In genomic region chr8:85391438-85391837, GRCm38 (mm10) we compare ENCODE assay signal across 24 mouse cellular contexts. TPM values are rescaled to one million over a fixed set of nuclear protein-coding genes. Genes with fewer than 3 reads are reported as not detected.
DNase-seq lines count a peak whose midpoint lies in the region; ATAC-seq and TF ChIP-seq lines count a peak whose summit lies in the region.
"Had no signal": no experiment of that assay in that cellular context is flagged by ENCODE, and none has a peak within 500 bp of the region (broad histone marks: within the 10 kb centered on the region; RNA-seq: fewer than 3 reads in every experiment).

No protein-coding gene starts in this region.

- no peak overlapping the region for H3K9ac ChIP-seq in liver, embryonic 13.5 days
- no peak overlapping the region for H3K9ac ChIP-seq in liver, embryonic 16.5 days (ENCODE audit: low read depth, low read length)
- no peak overlapping the region for H3K9ac ChIP-seq in intestine, embryonic 15.5 days
- H3K9ac ChIP-seq: embryonic facial prominence, embryonic 13.5 days; embryonic facial prominence, embryonic 15.5 days; forebrain, embryonic 12.5 days; forebrain, embryonic 15.5 days had no signal

- H3K27ac ChIP-seq in liver, embryonic 13.5 days: peak overlapping the region; percentile 42; the same call in 1 of the 2 replicates
- no peak overlapping the region for H3K27ac ChIP-seq in liver, embryonic 16.5 days (ENCODE audit: low read length)
- no peak overlapping the region for H3K27ac ChIP-seq in left cerebral cortex, adult 2 months
- H3K27ac ChIP-seq in intestine, embryonic 15.5 days: no peak overlapping the region
- H3K27ac ChIP-seq: embryonic facial prominence, embryonic 13.5 days; embryonic facial prominence, embryonic 15.5 days; forebrain, embryonic 10.5 days; forebrain, embryonic 12.5 days; forebrain, embryonic 15.5 days had no signal

- H3K4me2 ChIP-seq in liver, embryonic 13.5 days: no peak overlapping the region
- H3K4me2 ChIP-seq in liver, embryonic 16.5 days (ENCODE audit: low read depth, low read length): no peak overlapping the region
- H3K4me2 ChIP-seq in intestine, embryonic 15.5 days (replicated peaks): no peak overlapping the region
- H3K4me2 ChIP-seq: embryonic facial prominence, embryonic 13.5 days; embryonic facial prominence, embryonic 15.5 days; forebrain, embryonic 12.5 days; forebrain, embryonic 15.5 days had no signal

- H3K4me1 ChIP-seq in liver, embryonic 13.5 days (replicated peaks): peaks cover 49% of the 10 kb centered on the region
- H3K4me1 ChIP-seq in liver, embryonic 16.5 days (ENCODE audit: control insufficient read depth, low read depth, low read length): peaks cover 29% of the 10 kb centered on the region
- H3K4me1 ChIP-seq in intestine, embryonic 15.5 days (replicated peaks): no peaks in the 10 kb centered on the region
- H3K4me1 ChIP-seq: embryonic facial prominence, embryonic 13.5 days; embryonic facial prominence, embryonic 15.5 days; forebrain, embryonic 10.5 days; forebrain, embryonic 12.5 days; forebrain, embryonic 15.5 days had no signal

- H3K4me3 ChIP-seq in liver, embryonic 13.5 days (replicated peaks): no peak overlapping the region
- no peak overlapping the region for H3K4me3 ChIP-seq in liver, embryonic 16.5 days (ENCODE audit: low read depth, low read length)
- H3K4me3 ChIP-seq in left cerebral cortex, adult 2 months: no peak overlapping the region
- no peak overlapping the region for H3K4me3 ChIP-seq in intestine, embryonic 15.5 days (replicated peaks)
- H3K4me3 ChIP-seq: embryonic facial prominence, embryonic 13.5 days; embryonic facial prominence, embryonic 15.5 days; erythroblast, embryonic 14.5 days; forebrain, embryonic 10.5 days; forebrain, embryonic 12.5 days; forebrain, embryonic 15.5 days had no signal

- H3K9me3 ChIP-seq in liver, embryonic 13.5 days (replicated peaks): no peaks in the 10 kb centered on the region
- H3K9me3 ChIP-seq in liver, embryonic 16.5 days (replicated peaks; ENCODE audit: control insufficient read depth, low read length): no peaks in the 10 kb centered on the region
- no peaks in the 10 kb centered on the region for H3K9me3 ChIP-seq in intestine, embryonic 15.5 days
- H3K9me3 ChIP-seq: embryonic facial prominence, embryonic 13.5 days; embryonic facial prominence, embryonic 15.5 days; forebrain, embryonic 10.5 days; forebrain, embryonic 12.5 days; forebrain, embryonic 15.5 days had no signal

- 22% methylated on average over 1 of the region's 1 CpGs for WGBS in liver, embryonic 13.5 days (ENCODE audit: insufficient replicate concordance)
- WGBS in liver, embryonic 16.5 days (ENCODE audit: insufficient replicate concordance): 22% methylated on average over 1 of the region's 1 CpGs
- 58% methylated on average over 1 of the region's 1 CpGs for WGBS in intestine, embryonic 15.5 days

- peak; percentile 59 for ATAC-seq in liver, embryonic 13.5 days (ENCODE audit: low read depth)
- ATAC-seq in liver, embryonic 16.5 days (ENCODE audit: low read depth): 0 out of 2 replicates have a peak, but pooled peaks have one; percentile 35
- peak; percentile 18; the same call in 1 of the 2 replicates for ATAC-seq in megakaryocyte progenitor cell, adult 5-6 weeks (replicated peaks; ENCODE audit: poor library complexity)
- no peak for ATAC-seq in intestine, embryonic 15.5 days
- ATAC-seq: forebrain, embryonic 15.5 days had no signal

- intact Hi-C loops in left cerebral cortex, adult 2 months (cut with DNase I): loop anchor here (5.0 kb wide), 1 partner anchor 54 kb away; no protein-coding TSS in a partner anchor

- TF ChIP-seq CTCF in left cerebral cortex, adult 2 months (IDR thresholded peaks at IDR 0.05): no peak

- H3K36me3 ChIP-seq in liver, embryonic 13.5 days: no peaks in the 10 kb centered on the region
- H3K36me3 ChIP-seq in liver, embryonic 16.5 days (ENCODE audit: control insufficient read depth, insufficient read depth): no peaks in the 10 kb centered on the region
- H3K36me3 ChIP-seq in intestine, embryonic 15.5 days: no peaks in the 10 kb centered on the region
- H3K36me3 ChIP-seq: embryonic facial prominence, embryonic 13.5 days; embryonic facial prominence, embryonic 15.5 days; forebrain, embryonic 10.5 days; forebrain, embryonic 12.5 days; forebrain, embryonic 15.5 days had no signal

- DNase-seq in liver, embryonic 13.5 days: no peak
- no peak for DNase-seq in liver
- DNase-seq in left cerebral cortex, adult 2 months (ENCODE audit: extremely low spot score in 1 of 2, low spot score in 2 of 2): no peak
- DNase-seq in right cerebral cortex, adult 18-20 months: no peak
- DNase-seq: adrenal gland, adult 2 months; adrenal gland, postnatal 10 days; adrenal gland, postnatal 25 days; cerebellum, adult 11 months; cerebellum, adult 18-20 months; cerebellum, adult 8-10 months; cerebellum, adult 9-11 months; cerebellum, postnatal 14 days; cerebellum, postnatal 36 days; embryo, embryonic 11 days had no signal

- no peaks in the 10 kb centered on the region for H3K27me3 ChIP-seq in liver, embryonic 13.5 days
- H3K27me3 ChIP-seq in liver, embryonic 16.5 days (ENCODE audit: control insufficient read depth, insufficient read depth, low read depth, low read length): no peaks in the 10 kb centered on the region
- H3K27me3 ChIP-seq in intestine, embryonic 15.5 days (replicated peaks): no peaks in the 10 kb centered on the region
- H3K27me3 ChIP-seq: embryonic facial prominence, embryonic 13.5 days; embryonic facial prominence, embryonic 15.5 days; forebrain, embryonic 12.5 days; forebrain, embryonic 15.5 days had no signal

RNA-seq across cellular contexts. Expression of gene Mylk3, which starts 5.3 kb away (rescaled TPM):
- polyA plus RNA-seq in liver, embryonic 13.5 days (2015; fragmentation: Nextera tagmentation; extraction: Ambion mirVana): 44.7 and 45.8 TPM in 2 replicates
- polyA plus RNA-seq in liver, embryonic 16.5 days (2015; fragmentation: Nextera tagmentation; extraction: Ambion mirVana): 66.3 and 66.8 TPM in 2 replicates
- 2.2 and 2.8 TPM in 2 replicates for total RNA-seq in megakaryocyte progenitor cell, adult 5-6 weeks (2015)
- total RNA-seq in megakaryocyte progenitor cell, adult 5-6 weeks (2017): 4.8 and 10.0 TPM in 2 replicates
- total RNA-seq in left cerebral cortex, adult 2 months (2021): 1 to 10 TPM; 3.6 to 5.2 TPM
- polyA plus RNA-seq in intestine, embryonic 15.5 days (2015; fragmentation: Nextera tagmentation; extraction: Ambion mirVana): 11.0 and 11.2 TPM in 2 replicates
- polyA plus RNA-seq: C2C12 had no signal

RNA-seq across cellular contexts. Expression of gene 4921524J17Rik, which starts 41.2 kb away (rescaled TPM):
- 21.4 and 26.1 TPM in 2 replicates for polyA plus RNA-seq in liver, embryonic 13.5 days (2015; fragmentation: Nextera tagmentation; extraction: Ambion mirVana)
- 14.5 and 17.0 TPM in 2 replicates for polyA plus RNA-seq in liver, embryonic 16.5 days (2015; fragmentation: Nextera tagmentation; extraction: Ambion mirVana)
- 33.6 and 42.2 TPM in 2 replicates for total RNA-seq in megakaryocyte progenitor cell, adult 5-6 weeks (2015)
- 58.3 and 61.4 TPM in 2 replicates for total RNA-seq in megakaryocyte progenitor cell, adult 5-6 weeks (2017)
- total RNA-seq in left cerebral cortex, adult 2 months (2021): 10 to 100 TPM in 1 of 2 experiments, 1 to 10 TPM in 1; 9.0 to 13.2 TPM
- 36.5 and 39.0 TPM in 2 replicates for polyA plus RNA-seq in intestine, embryonic 15.5 days (2015; fragmentation: Nextera tagmentation; extraction: Ambion mirVana)
